Mouse (Mus musculus): Measurements from ENCODE around the gene Ppih.
A peak's percentile ranks its signal among the peaks of the same experiment; 100 is the strongest.
"Not testable (repeated sequence)": the region's sequence is repeated elsewhere in the genome, so short reads cannot be mapped to it uniquely, and the experiment has no call there.

Ppih gene

GRCm38 (mm10) chr4:119285336-119285735 is 35.0 kb downstream of the Ppih start:
- no peak for DNase-seq

GRCm38 (mm10) chr4:119284861-119285260 is 35.5 kb downstream of the Ppih start:
- DNase-seq = no peak

GRCm38 (mm10) chr4:119278784-119279183 is 41.6 kb downstream of the Ppih start:
- DNase-seq = not testable (repeated sequence)

- no peak for DNase-seq
Observed at GRCm38 (mm10) chr4:119275726-119276125, 44.6 kb downstream of the Ppih start.

- DNase-seq = no peak
Observed at GRCm38 (mm10) chr4:119275226-119275625, 45.1 kb downstream of the Ppih start.

GRCm38 (mm10) chr4:119274627-119275026 is 45.7 kb downstream of the Ppih start:
- DNase-seq = no peak

- no peak for DNase-seq
Observed at GRCm38 (mm10) chr4:119266606-119267005, 53.7 kb downstream of the Ppih start.

GRCm38 (mm10) chr4:119263459-119263858 is 56.9 kb downstream of the Ppih start:
- DNase-seq = no peak

- no peak for DNase-seq
Observed at GRCm38 (mm10) chr4:119262483-119262882, 57.9 kb downstream of the Ppih start.

- DNase-seq = no peak
Observed at GRCm38 (mm10) chr4:119261087-119261713, 59.1 kb downstream of the Ppih start.

- DNase-seq = no peak
Observed at GRCm38 (mm10) chr4:119259344-119260254, 60.7 kb downstream of the Ppih start.

GRCm38 (mm10) chr4:119257083-119257482 is 63.3 kb downstream of the Ppih start:
- peak; percentile 49 for DNase-seq

- DNase-seq = no peak
Observed at GRCm38 (mm10) chr4:119255351-119255750, 65.0 kb downstream of the Ppih start, which contains the start of gene Cldn19. Cldn19 (plus strand) TSS chr4:119255414.

GRCm38 (mm10) chr4:119254012-119254618 is 66.2 kb downstream of the Ppih start:
- DNase-seq = peak; percentile 83

GRCm38 (mm10) chr4:119252025-119252808 is 68.1 kb downstream of the Ppih start:
- peak; percentile 55 for DNase-seq
